Mouse (Mus musculus) heart, adult 2 months (tissue): ENCODE measurements around the gene Tgfbr2. TPM values are rescaled to one million over a fixed set of nuclear protein-coding genes. Genes with fewer than 3 reads are reported as not detected.
A peak's percentile ranks its signal among the peaks of the same experiment; 100 is the strongest.

Experiments
- DNase-seq, 2 experiments: peaks; one replicate each; pipeline ENCODE4 v3.0.0; 2021
- H3K27ac ChIP-seq: fragments of 200-600 bp; 2 replicates; pipeline ENCODE4 v1.8.1; 2022
- H3K27me3 ChIP-seq: fragments of 200-500 bp; 2 replicates; pipeline ENCODE4 v1.6.1; 2012; ENCODE audit warnings: mild to moderate bottlenecking, low read length, inconsistent platforms, mixed read lengths; ENCODE audit not compliant: control insufficient read depth, insufficient read depth
- H3K36me3 ChIP-seq: fragments of 200-500 bp; 2 replicates; pipeline ENCODE4 v1.6.1; 2012; ENCODE audit warnings: low read length, inconsistent platforms; ENCODE audit not compliant: control insufficient read depth, insufficient read depth
- H3K4me1 ChIP-seq: fragments of 200-500 bp; 2 replicates; pipeline ENCODE4 v1.6.1; 2011; ENCODE audit warnings: low read length; ENCODE audit not compliant: control insufficient read depth, insufficient read depth
- H3K4me3 ChIP-seq: fragments of 200-600 bp; 2 replicates; pipeline ENCODE4 v1.8.1; 2022
- H3K79me2 ChIP-seq: fragments of 200-500 bp; replicated peaks from 2 replicates; pipeline ENCODE4 v1.6.1; 2012; ENCODE audit warnings: mild to moderate bottlenecking, inconsistent platforms, low read length, moderate library complexity, mixed read lengths; ENCODE audit not compliant: control insufficient read depth, insufficient read depth
- H3K9ac ChIP-seq: fragments of 200-500 bp; 2 replicates; pipeline ENCODE4 v1.6.1; 2012; ENCODE audit warnings: low read depth, mild to moderate bottlenecking, control low read depth, inconsistent platforms, low read length, mixed read lengths
- CTCF ChIP-seq: fragments of 200-600 bp; IDR thresholded peaks from 2 replicates; pipeline ENCODE4 v1.8.1; 2022; ENCODE audit warnings: antibody characterized with exemption, mild to moderate bottlenecking, moderate library complexity
- EP300 ChIP-seq: fragments of 200-500 bp; IDR thresholded peaks from 2 replicates; pipeline ENCODE4 v1.6.1; 2011; ENCODE audit warnings: low read depth, low read length, control low read depth; ENCODE audit not compliant: insufficient read depth
- POLR2A ChIP-seq: fragments of 200-500 bp; IDR thresholded peaks from 2 replicates; pipeline ENCODE4 v1.6.1; 2011; ENCODE audit warnings: mild to moderate bottlenecking, low read depth, low read length, control low read depth; ENCODE audit not compliant: insufficient read depth
- WGBS: fragments of 180-500 bp; shearing (Covaris S2); methylation state at CpG from one replicate; pipeline ENCODE4 v1.1.7; 2018; 5-methylcytosine and 5-hydroxymethylcytosine counted together
- intact Hi-C: fragments of 180-260 bp; cut with DNase I; formaldehyde crosslinking; loops from one replicate; pipeline ENCODE4 v1.15.1; 2025
- polyA plus RNA-seq: library from polyadenylated mRNA; depleted of rRNA; stranded (reverse); fragments of >200 nt; gene quantifications from 2 replicates; pipeline ENCODE4 v1.2.3, GENCODE M21; 2012
- total RNA-seq, 2 experiments: library from RNA; stranded (reverse); gene quantifications; 2 replicates each; pipeline ENCODE4 v1.2.3; 2021

Tgfbr2 gene
- total and polyA plus RNA-seq, 3 experiments = 23.8 to 36.3 (median 32.5) TPM

DNA sequence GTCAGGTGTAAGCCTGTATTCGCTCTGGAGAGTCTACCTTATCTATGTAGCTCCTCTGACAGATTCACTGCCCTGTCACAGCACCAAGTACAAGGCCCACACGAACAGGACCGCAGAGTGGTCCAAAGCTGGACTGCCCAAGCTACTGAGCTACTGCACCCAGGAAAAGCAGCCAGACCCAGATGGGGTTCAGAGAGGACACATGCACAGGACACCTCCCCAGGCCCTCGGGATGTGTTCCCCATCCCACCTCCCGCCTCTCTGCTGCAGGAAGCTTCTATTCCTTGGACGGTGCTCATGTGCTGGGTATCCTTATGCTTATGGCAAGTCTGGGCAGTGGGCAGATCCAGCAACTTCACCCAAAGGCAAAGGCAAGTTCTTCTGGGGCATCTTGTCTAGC lies 34.7 kb downstream of the Tgfbr2 start:
- Histone ChIP-seq H3K9ac (no peak overlapping the region), H3K36me3 (peaks cover 8% of the 10 kb centered on the region), H3K4me3 (no peak overlapping the region), H3K27ac (peak overlapping the region; percentile 10; the same call in 1 of the 2 replicates), H3K79me2 (0 out of 2 replicates have a peak, but pooled peaks cover 2% of the 10 kb centered on the region), H3K27me3 (no peaks in the 10 kb centered on the region), H3K4me1 (peaks cover 28% of the 10 kb centered on the region)
- TF ChIP-seq CTCF = no peak
- TF ChIP-seq POLR2A = no peak
- TF ChIP-seq EP300 = no peak
- intact Hi-C loops = no loop called here
- WGBS = 86% methylated on average over 6 of the region's 6 CpGs
- no peak for DNase-seq

DNA sequence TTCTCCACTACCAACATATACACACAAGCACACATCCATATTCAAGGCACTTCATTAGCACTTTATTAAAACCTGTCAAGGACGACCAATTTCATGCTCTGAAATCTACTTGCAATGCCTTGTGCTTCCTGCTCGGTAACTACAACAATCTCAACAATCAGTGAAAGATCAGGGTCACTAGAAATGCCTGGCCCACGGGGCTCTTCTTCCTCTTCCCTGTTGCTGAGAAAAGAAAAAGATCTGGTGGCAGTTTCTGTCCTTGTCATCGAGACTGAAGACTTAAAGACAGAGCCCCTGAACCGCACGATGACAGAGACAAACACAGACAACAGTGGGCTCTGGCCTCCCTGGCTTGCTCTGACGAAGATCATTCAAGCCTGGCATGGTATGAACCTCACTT lies 35.6 kb downstream of the Tgfbr2 start:
- 71% methylated on average over 7 of the region's 7 CpGs for WGBS
- H3K27ac ChIP-seq = no peak overlapping the region
- H3K4me1 ChIP-seq = peaks cover 25% of the 10 kb centered on the region
- 0 out of 2 replicates have a peak, but pooled peaks cover 2% of the 10 kb centered on the region for H3K79me2 ChIP-seq
- H3K27me3 ChIP-seq = no peaks in the 10 kb centered on the region
- H3K36me3 ChIP-seq = peaks cover 6% of the 10 kb centered on the region
- no peak for DNase-seq
- TF ChIP-seq EP300 (no peak), CTCF (no peak), POLR2A (no peak)
- intact Hi-C loops = no loop called here
- no peak overlapping the region for H3K9ac ChIP-seq
- H3K4me3 ChIP-seq = no peak overlapping the region

DNA sequence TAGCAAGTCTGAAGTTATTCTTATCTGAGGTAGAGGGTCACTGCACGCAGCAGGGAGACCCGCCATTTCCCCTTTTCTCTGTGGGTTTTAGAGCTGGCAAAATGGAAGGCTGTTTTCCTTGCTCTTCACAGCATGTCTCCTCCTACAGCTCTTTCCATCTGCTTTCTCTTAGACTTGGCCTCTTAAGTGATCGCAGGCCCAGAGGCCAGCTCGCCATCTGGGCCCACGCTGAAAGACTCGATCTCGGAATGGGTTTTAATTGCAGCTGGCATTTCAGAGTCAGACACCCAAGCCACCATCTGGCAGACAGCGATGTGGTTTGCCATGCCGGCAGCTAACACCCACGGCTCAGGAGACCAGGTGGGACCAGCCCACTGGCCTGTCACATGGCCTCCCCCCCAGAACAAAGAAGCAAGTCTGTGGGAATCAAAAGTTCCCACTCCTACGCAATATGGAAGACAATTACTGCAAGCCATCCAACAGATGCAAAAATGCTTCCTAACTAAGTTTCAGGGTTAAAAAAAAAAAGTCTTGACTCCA lies 36.5 kb downstream of the Tgfbr2 start:
- Histone ChIP-seq H3K27ac (no peak overlapping the region), H3K4me3 (no peak overlapping the region), H3K4me1 (peaks cover 23% of the 10 kb centered on the region), H3K36me3 (peaks cover 9% of the 10 kb centered on the region), H3K9ac (no peak overlapping the region), H3K27me3 (no peaks in the 10 kb centered on the region), H3K79me2 (0 out of 2 replicates have a peak, but pooled peaks cover 2% of the 10 kb centered on the region)
- TF ChIP-seq POLR2A (no peak), EP300 (no peak), CTCF (no peak)
- intact Hi-C loops = no loop called here
- 76% methylated on average over 11 of the region's 11 CpGs for WGBS
- DNase-seq = no peak

DNA sequence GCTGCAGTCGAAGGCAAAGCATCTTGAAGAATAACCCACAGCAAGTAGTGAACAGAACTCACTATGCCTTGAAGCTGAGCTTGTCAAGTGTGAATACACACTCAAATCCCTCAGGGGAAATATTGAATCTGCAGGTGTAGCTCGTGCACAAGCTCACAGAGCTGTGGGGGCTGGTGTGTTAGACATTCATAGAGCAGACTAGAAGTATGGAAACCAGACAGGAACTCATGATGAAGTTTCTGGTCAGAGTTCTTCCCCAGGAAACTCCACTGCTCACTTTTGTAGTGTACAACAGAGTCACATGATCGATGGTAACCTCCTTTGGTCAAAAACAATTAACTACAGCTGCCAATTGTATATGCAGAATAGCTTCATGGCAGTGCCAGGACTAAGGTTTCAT lies 37.5 kb downstream of the Tgfbr2 start:
- 62% methylated on average over 3 of the region's 3 CpGs for WGBS
- no peak overlapping the region for H3K9ac ChIP-seq
- H3K4me3 ChIP-seq = no peak overlapping the region
- H3K36me3 ChIP-seq = peaks cover 16% of the 10 kb centered on the region
- H3K27me3 ChIP-seq = no peaks in the 10 kb centered on the region
- H3K27ac ChIP-seq = no peak overlapping the region
- no peak for DNase-seq
- no peak for TF ChIP-seq CTCF
- no peak for TF ChIP-seq POLR2A
- TF ChIP-seq EP300 = no peak
- H3K79me2 ChIP-seq = 0 out of 2 replicates have a peak, but pooled peaks cover 2% of the 10 kb centered on the region
- intact Hi-C loops = no loop called here
- H3K4me1 ChIP-seq = peaks cover 26% of the 10 kb centered on the region

DNA sequence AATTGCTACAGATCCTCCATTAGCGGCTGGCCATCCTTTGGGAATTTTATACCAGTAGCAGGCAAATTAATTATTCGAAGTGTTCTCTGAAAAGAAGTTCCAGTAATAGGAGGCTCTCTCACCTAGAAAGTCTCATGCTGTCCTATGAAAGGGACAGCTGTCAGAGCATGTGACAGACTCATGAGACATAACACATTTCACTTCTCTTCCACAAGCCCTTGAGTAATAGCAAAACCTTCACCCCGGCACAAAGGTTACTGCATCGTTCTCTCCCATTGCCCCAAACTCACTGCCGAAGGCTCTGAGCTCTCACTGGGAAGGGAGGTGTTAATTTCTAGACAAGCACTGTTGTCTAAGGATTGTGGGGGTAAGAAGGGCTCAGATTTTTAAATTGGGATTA lies 38.3 kb downstream of the Tgfbr2 start:
- Histone ChIP-seq H3K27me3 (no peaks in the 10 kb centered on the region), H3K79me2 (no peaks in the 10 kb centered on the region), H3K4me3 (no peak overlapping the region), H3K27ac (no peak overlapping the region), H3K9ac (no peak overlapping the region), H3K4me1 (peaks cover 26% of the 10 kb centered on the region), H3K36me3 (peaks cover 16% of the 10 kb centered on the region)
- intact Hi-C loops = no loop called here
- TF ChIP-seq EP300 (no peak), CTCF (no peak), POLR2A (no peak)
- no peak for DNase-seq
- 77% methylated on average over 5 of the region's 5 CpGs for WGBS

DNA sequence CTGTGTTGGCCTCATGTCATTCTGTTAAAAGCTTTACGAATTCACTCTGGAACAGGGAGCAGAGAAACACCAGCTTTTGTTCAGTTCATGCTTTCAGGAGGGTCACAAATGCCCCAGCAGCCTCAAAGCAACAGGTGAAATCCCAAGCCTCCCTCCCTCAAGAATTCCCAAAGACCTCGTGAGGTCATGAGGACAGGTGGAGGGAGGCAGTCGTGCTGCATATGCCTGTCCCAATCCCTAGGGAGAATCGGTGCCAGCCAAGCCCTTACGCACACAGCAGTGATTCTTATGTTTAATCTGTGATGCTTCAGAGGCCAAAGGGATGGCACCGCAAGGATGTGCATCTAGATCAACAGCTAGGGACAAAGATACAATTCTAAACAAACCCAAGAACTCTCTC lies 39.0 kb downstream of the Tgfbr2 start:
- intact Hi-C loops = no loop called here
- no peak for DNase-seq
- H3K79me2 ChIP-seq = no peaks in the 10 kb centered on the region
- H3K27me3 ChIP-seq = no peaks in the 10 kb centered on the region
- peaks cover 26% of the 10 kb centered on the region for H3K4me1 ChIP-seq
- no peak overlapping the region for H3K4me3 ChIP-seq
- H3K9ac ChIP-seq = no peak overlapping the region
- peaks cover 16% of the 10 kb centered on the region for H3K36me3 ChIP-seq
- 78% methylated on average over 6 of the region's 6 CpGs for WGBS
- TF ChIP-seq EP300 (no peak), POLR2A (no peak), CTCF (no peak)
- no peak overlapping the region for H3K27ac ChIP-seq
